Mouse (Mus musculus) liver, postnatal 0 days (tissue): ENCODE measurements around the gene Chdh. TPM values are rescaled to one million over a fixed set of nuclear protein-coding genes. Genes with fewer than 3 reads are reported as not detected.
A peak's percentile ranks its signal among the peaks of the same experiment; 100 is the strongest.

Source experiments
- ATAC-seq: fragments of 200-750 bp; cut with Nextera tagmentation; 2 replicates; pipeline ENCODE4 v1.8.0; 2017; ENCODE audit warnings: mild to moderate bottlenecking, moderate library complexity
- DNase-seq: peaks from one replicate; pipeline ENCODE4 v3.0.0-alpha.2; 2016
- H3K27ac ChIP-seq: fragments of 300-500 bp; sonication (generic); 2 replicates; pipeline ENCODE4 v1.5.1; 2014; ENCODE audit warnings: antibody characterized with exemption, moderate library complexity, mild to moderate bottlenecking, low read depth
- H3K27me3 ChIP-seq: fragments of 300-500 bp; sonication (generic); 2 replicates; pipeline ENCODE4 v1.6.1; 2014; ENCODE audit warnings: low read length, control low read depth, mixed read lengths; ENCODE audit not compliant: insufficient read depth
- H3K36me3 ChIP-seq: fragments of 300-500 bp; sonication (generic); replicated peaks from 2 replicates; pipeline ENCODE4 v1.6.1; 2014; ENCODE audit warnings: mild to moderate bottlenecking, control low read depth, low read length, moderate library complexity, mixed read lengths; ENCODE audit not compliant: insufficient read depth
- H3K4me1 ChIP-seq: fragments of 300-500 bp; sonication (generic); 2 replicates; pipeline ENCODE4 v1.6.1; 2014; ENCODE audit warnings: antibody characterized with exemption, mild to moderate bottlenecking, control low read depth; ENCODE audit not compliant: insufficient read depth
- H3K4me2 ChIP-seq: fragments of 300-500 bp; sonication (generic); 2 replicates; pipeline ENCODE4 v1.6.1; 2014; ENCODE audit warnings: low read depth, mild to moderate bottlenecking, low read length, moderate library complexity, mixed read lengths
- H3K4me3 ChIP-seq: fragments of 300-500 bp; sonication (generic); 2 replicates; pipeline ENCODE4 v1.5.1; 2014; ENCODE audit warnings: low read depth, low read length
- H3K9ac ChIP-seq: fragments of 300-500 bp; sonication (generic); replicated peaks from 2 replicates; pipeline ENCODE4 v1.6.1; 2014; ENCODE audit warnings: mild to moderate bottlenecking, moderate library complexity
- H3K9me3 ChIP-seq: fragments of 300-500 bp; sonication (generic); 2 replicates; pipeline ENCODE4 v1.6.1; 2016; ENCODE audit warnings: mild to moderate bottlenecking, control low read depth, low read length, mixed read lengths
- CTCF ChIP-seq: sonication (generic); IDR thresholded peaks from 2 replicates; pipeline ENCODE4 v1.5.1; 2016; ENCODE audit warnings: antibody characterized with exemption, low read depth
- EP300 ChIP-seq: IDR thresholded peaks from 2 replicates; pipeline ENCODE4 v1.6.1; 2016; ENCODE audit warnings: antibody characterized with exemption, low read depth, mild to moderate bottlenecking
- WGBS: fragments of 180-500 bp; shearing (Covaris S2); extraction: QIAGEN DNeasy Blood & Tissue Kit; methylation state at CpG from one replicate; pipeline ENCODE4 v1.1.7; 2014; ENCODE audit not compliant: insufficient replicate concordance; 5-methylcytosine and 5-hydroxymethylcytosine counted together
- polyA plus RNA-seq: library from polyadenylated mRNA; unstranded; fragments of >200 nt; fragmentation: Nextera tagmentation; extraction: Ambion mirVana; gene quantifications from 2 replicates; pipeline ENCODE4 v1.2.1, GENCODE M21; 2015

The Chdh gene
- polyA plus RNA-seq, 1 experiment from 2014 or later, result 6.2 TPM

DNA sequence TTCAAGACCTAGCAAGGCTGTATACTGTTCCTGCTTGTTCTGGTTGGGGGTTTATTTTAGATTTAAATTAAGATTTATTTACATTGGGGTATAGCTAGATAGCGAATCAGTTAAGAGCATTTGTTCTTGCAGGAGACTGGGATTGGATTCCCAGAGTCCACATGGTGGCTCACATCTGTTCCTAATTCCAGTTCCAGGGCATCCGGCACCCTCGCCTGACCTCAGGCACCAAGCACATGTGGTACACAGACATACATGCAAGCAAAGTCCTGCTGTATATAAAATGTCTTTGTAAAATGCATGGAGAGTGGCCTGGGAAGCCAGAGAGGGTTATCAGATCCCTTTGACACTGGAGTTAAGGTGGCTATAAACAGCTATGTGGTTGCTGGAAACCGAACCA lies 13.8 kb upstream of the Chdh start:
- Histone ChIP-seq H3K36me3 (peaks cover 48% of the 10 kb centered on the region), H3K4me2 (no peak overlapping the region), H3K4me3 (no peak overlapping the region), H3K9me3 (no peaks in the 10 kb centered on the region), H3K27ac (peak overlapping the region; percentile 79), H3K27me3 (no peaks in the 10 kb centered on the region), H3K9ac (no peak overlapping the region), H3K4me1 (peaks cover 21% of the 10 kb centered on the region)
- 87% methylated on average over 4 of the region's 4 CpGs for WGBS
- no peak for ATAC-seq
- TF ChIP-seq EP300 (no peak), CTCF (no peak)
- DNase-seq, result no peak

DNA sequence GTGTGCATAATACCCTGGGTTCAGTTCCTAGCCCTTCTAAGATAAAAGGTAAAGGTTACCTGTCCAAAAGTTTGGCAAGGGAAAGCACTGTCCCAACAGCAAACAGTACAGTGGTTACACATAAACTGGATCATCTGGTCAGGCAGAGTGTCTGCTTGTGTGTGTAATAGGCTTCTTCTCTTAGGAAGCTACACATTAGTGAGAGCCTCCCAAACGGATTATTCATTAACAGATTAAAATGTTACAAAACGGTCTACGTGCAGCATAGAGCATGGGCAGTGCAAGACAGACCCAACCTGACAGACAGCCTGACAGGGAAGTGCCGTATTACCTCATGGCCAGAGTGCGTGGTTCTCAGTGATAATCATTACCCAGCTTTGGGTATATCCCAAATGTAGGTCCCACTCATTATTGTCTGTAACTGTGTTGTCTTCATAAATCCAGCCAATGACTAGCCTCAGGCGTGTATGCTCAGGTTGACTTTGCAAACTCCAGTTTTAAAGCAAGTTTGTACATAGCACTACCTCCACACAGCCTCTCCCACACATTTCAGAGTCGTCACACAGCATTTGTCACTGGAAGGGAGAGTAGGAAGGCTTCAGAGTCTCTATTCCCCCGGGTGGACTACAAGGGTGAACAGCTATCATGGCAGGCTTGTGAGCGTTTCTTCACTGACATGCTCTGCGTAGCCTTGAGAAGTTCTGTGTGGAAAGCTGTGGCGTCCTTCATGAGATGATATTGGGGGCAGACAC lies 12.6 kb upstream of the Chdh start:
- 70% methylated on average over 11 of the region's 11 CpGs for WGBS
- DNase-seq (peak; percentile 40), ATAC-seq (peak; percentile 93)
- Histone ChIP-seq H3K4me1 (peaks cover 21% of the 10 kb centered on the region), H3K27me3 (no peaks in the 10 kb centered on the region), H3K9me3 (no peaks in the 10 kb centered on the region), H3K4me3 (no peak overlapping the region), H3K27ac (peak overlapping the region; percentile 85), H3K9ac (no peak overlapping the region), H3K4me2 (no peak overlapping the region), H3K36me3 (peaks cover 37% of the 10 kb centered on the region)
- TF ChIP-seq CTCF (no peak), EP300 (peak; percentile 52; the same call in 1 of the 2 replicates)

DNA sequence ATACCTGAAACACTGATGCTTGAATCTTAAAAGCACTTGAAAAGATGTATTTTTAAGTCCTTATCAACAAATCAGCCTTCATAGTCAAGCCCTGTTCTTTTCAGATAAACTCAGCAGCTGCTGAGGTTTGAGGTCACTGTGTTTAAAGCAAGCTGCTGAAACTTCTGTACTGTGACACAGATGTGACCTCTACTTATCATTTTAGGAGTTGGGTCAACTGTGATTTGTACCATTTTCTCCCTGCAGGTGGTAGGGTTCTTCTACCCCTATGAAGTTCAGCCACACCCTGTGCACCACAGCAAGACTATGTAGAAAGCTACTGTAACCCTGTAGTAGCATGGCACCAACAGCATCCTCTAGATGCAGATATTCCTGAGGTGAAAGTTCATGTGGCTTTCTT lies 11.5 kb upstream of the Chdh start:
- H3K9ac ChIP-seq, result no peak overlapping the region
- ATAC-seq (no peak), DNase-seq (no peak)
- peaks cover 24% of the 10 kb centered on the region for H3K4me1 ChIP-seq
- H3K4me2 ChIP-seq, result no peak overlapping the region
- peak overlapping the region; percentile 85 for H3K27ac ChIP-seq
- no peaks in the 10 kb centered on the region for H3K27me3 ChIP-seq
- H3K4me3 ChIP-seq, result no peak overlapping the region
- TF ChIP-seq EP300, result no peak
- no peak for TF ChIP-seq CTCF
- no peaks in the 10 kb centered on the region for H3K9me3 ChIP-seq
- peaks cover 31% of the 10 kb centered on the region for H3K36me3 ChIP-seq

DNA sequence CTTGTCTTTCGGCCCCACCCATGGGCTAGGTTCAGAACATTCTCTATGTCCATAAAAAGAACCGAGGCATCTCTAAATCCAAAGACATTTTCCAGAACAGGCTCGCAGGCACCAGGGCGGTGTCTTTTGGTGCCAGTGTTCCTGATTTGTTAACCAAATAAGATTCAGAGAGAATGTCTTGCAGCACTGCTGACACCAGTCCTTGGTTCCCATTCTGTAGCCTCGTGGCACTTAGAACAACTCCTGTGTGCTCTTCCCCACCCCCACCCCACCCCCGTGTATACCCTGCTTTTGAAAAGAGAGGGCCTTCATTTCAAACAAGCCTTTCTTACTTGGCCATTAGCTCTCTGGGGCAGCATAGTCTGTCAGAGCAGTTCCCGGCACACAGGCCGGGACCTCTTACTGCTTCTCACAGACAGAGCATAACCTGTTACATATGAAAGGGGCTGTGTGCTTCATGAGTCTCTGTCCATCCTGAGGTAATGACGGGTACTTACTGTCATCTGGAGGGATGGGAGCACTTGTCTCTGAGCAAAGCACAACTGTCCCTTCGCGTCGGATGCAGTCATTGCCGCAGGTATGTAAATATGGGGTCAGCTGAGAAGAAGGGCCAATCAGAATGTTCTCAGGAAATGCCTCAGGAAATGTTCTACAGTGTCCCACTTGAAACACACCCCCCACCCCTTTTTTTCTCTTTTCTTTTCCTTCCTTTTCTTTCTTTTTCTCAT lies 9.9 kb upstream of the Chdh start:
- 67% methylated on average over 13 of the region's 13 CpGs for WGBS

DNA sequence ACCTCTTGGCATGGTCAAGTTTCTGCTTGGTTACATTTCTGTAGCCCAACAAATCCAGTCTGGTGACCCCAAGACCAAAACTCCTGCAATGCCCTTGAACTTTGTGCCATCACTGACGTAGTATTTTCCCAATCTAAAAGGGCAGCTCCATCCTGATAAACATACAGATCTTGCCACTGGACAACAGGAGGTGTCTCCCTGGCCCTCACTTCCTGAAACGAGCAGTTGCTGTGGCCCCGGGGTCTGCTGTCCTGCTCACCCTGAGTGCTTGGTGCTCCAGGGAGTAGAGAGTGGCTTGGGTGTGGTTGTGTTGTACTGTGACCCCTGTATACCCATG lies 9.4 kb upstream of the Chdh start:
- Histone ChIP-seq H3K4me3 (no peak overlapping the region), H3K9me3 (no peaks in the 10 kb centered on the region), H3K9ac (no peak overlapping the region), H3K27ac (peak overlapping the region; percentile 85), H3K4me2 (no peak overlapping the region), H3K27me3 (no peaks in the 10 kb centered on the region), H3K4me1 (peaks cover 24% of the 10 kb centered on the region), H3K36me3 (peaks cover 15% of the 10 kb centered on the region)
- DNase-seq (peak; percentile 40), ATAC-seq (peak; percentile 51)
- no peak for TF ChIP-seq CTCF
- no peak for TF ChIP-seq EP300
- WGBS, result 51% methylated on average over 3 of the region's 3 CpGs

More for the DNA sequence above, 9.9 kb upstream of the Chdh start:
- TF ChIP-seq CTCF (no peak), EP300 (no peak)
- Histone ChIP-seq H3K4me2 (no peak overlapping the region), H3K4me3 (no peak overlapping the region), H3K36me3 (peaks cover 19% of the 10 kb centered on the region), H3K4me1 (peaks cover 24% of the 10 kb centered on the region), H3K9ac (0 out of 2 replicates have a peak overlapping the region, but pooled peaks have one; percentile 16), H3K27me3 (no peaks in the 10 kb centered on the region), H3K9me3 (no peaks in the 10 kb centered on the region), H3K27ac (peak overlapping the region; percentile 85)
- peak; percentile 46 for ATAC-seq
- no peak for DNase-seq

DNA sequence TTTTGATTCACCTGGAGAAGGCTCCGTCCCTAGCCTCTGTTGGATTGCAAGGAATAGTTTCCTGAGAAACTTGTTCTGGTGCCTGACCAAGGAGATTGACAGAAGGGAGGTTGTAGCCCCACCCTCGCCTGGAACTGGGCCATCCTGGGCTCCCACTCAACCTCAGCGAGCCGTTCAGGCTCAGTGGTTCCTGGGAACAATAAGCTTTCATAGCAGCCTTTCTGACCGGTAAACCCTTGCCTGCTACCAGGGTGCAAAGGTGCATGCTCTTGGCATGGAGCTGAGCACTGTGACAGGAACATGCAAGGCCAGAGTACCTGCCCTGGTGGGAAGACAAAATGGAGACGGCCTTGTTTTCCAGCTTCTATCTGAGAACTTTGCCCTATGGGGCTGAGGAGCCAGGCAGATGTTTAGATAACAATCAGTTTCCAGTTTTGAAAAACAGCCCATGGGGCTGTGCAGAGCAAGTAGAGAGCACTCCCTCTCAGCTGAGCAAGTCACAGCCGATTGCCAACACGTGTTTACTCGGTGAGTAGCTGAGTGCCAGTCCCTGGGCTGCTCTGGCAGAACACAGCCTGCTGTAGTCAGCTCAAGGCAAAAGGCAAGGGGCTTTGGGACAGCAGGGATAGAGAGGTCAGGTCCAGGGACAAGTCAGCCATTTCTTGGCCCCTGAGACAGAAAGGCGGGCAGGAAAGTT lies 1.2 kb downstream of the Chdh start:
- Histone ChIP-seq H3K4me1 (peaks cover 21% of the 10 kb centered on the region), H3K4me3 (peak overlapping the region; percentile 54), H3K9ac (peak overlapping the region; percentile 71), H3K36me3 (no peaks in the 10 kb centered on the region), H3K27me3 (0 out of 2 replicates have a peak, but pooled peaks cover 3% of the 10 kb centered on the region), H3K27ac (peak overlapping the region; percentile 91), H3K4me2 (peak overlapping the region; percentile 72), H3K9me3 (no peaks in the 10 kb centered on the region)
- no peak for TF ChIP-seq EP300
- no peak for TF ChIP-seq CTCF
- ATAC-seq, result peak; percentile 73
- peak; percentile 57 for DNase-seq
- WGBS, result 54% methylated on average over 10 of the region's 10 CpGs
